Mouse (Mus musculus) MEL (cell line): ENCODE results near the gene Fam57b. TPM values are rescaled to one million over a fixed set of nuclear protein-coding genes. Genes with fewer than 3 reads are reported as not detected.

Experiments
- DNase-seq: peaks from one replicate; pipeline ENCODE4 v3.0.0; 2011; ENCODE audit warnings: low read depth, low spot score
- H3K27ac ChIP-seq: 2 replicates; pipeline ENCODE4 v1.5.1; 2012; ENCODE audit warnings: low read depth, mild to moderate bottlenecking, control low read depth, low read length, moderate library complexity; ENCODE audit not compliant: control insufficient read depth
- H3K27me3 ChIP-seq, 2 experiments: fragments of 150-350 bp in 1 of 2; sonication (generic) in 1 of 2; 2 replicates each; pipeline ENCODE4 v1.6.1; 2012; ENCODE audit warnings: low read length in 2 of 2, mild to moderate bottlenecking in 2 of 2, improper control_type of control experiment in 1 of 2, moderate library complexity in 1 of 2; ENCODE audit not compliant: insufficient read depth in 2 of 2, control insufficient read depth in 1 of 2
- H3K36me3 ChIP-seq, 2 experiments: 2 replicates each; pipeline ENCODE4 v1.6.1; 2012 to 2014; ENCODE audit warnings: low read length in 2 of 2, improper control_type of control experiment in 1 of 2, inconsistent platforms in 1 of 2, mild to moderate bottlenecking in 1 of 2; ENCODE audit not compliant: insufficient read depth in 2 of 2, control insufficient read depth in 1 of 2
- H3K4me1 ChIP-seq, 2 experiments: fragments of 150-350 bp in 1 of 2; sonication (generic) in 1 of 2; 2 replicates each; pipeline ENCODE4 v1.6.1; 2012; ENCODE audit warnings: low read length in 2 of 2, improper control_type of control experiment in 1 of 2, mild to moderate bottlenecking in 1 of 2; ENCODE audit not compliant: insufficient read depth in 2 of 2, control insufficient read depth in 1 of 2
- H3K4me3 ChIP-seq, 2 experiments: fragments of 150-350 bp in 1 of 2; sonication (generic) in 1 of 2; 2 replicates each; pipeline ENCODE4 v1.5.1; 2012; ENCODE audit warnings: low read depth in 2 of 2, low read length in 2 of 2, mild to moderate bottlenecking in 2 of 2, moderate library complexity in 2 of 2, control low read depth in 1 of 2, improper control_type of control experiment in 1 of 2; ENCODE audit not compliant: control insufficient read depth in 1 of 2, insufficient read depth in 1 of 2
- H3K79me2 ChIP-seq: 2 replicates; pipeline ENCODE4 v1.6.1; 2012; ENCODE audit warnings: mild to moderate bottlenecking, low read length, moderate library complexity; ENCODE audit not compliant: control insufficient read depth, poor library complexity, insufficient read depth
- H3K9ac ChIP-seq: 2 replicates; pipeline ENCODE4 v1.6.1; 2012; ENCODE audit warnings: low read depth, mild to moderate bottlenecking, control low read depth, low read length, moderate library complexity; ENCODE audit not compliant: control insufficient read depth, poor library complexity, severe bottlenecking
- H3K9me3 ChIP-seq: fragments of 150-350 bp; sonication (generic); replicated peaks from 2 replicates; pipeline ENCODE4 v1.6.1; 2012; ENCODE audit warnings: mild to moderate bottlenecking, low read length, improper control_type of control experiment, moderate library complexity; ENCODE audit not compliant: insufficient read depth
- BHLHE40 ChIP-seq: IDR thresholded peaks from 2 replicates; pipeline ENCODE4 v1.6.1; 2012; ENCODE audit warnings: low read depth, mild to moderate bottlenecking, inconsistent platforms, low read length, improper control_type of control experiment, borderline replicate concordance
- CHD1 ChIP-seq: IDR thresholded peaks from 2 replicates; pipeline ENCODE4 v1.6.1; 2012; ENCODE audit warnings: low read depth, mild to moderate bottlenecking, inconsistent platforms, low read length, improper control_type of control experiment
- CTCF ChIP-seq, 3 experiments: IDR thresholded peaks in 2 of 3; conservative IDR thresholded peaks in 1 of 3; 2 replicates each; pipeline ENCODE4 v1.5.1; 2011 to 2012; ENCODE audit warnings: low read length in 3 of 3, low read depth in 2 of 3, mild to moderate bottlenecking in 2 of 3, improper control_type of control experiment in 1 of 3, inconsistent platforms in 1 of 3, mixed read lengths in 1 of 3, moderate library complexity in 1 of 3; ENCODE audit not compliant: control insufficient read depth in 1 of 3, insufficient read depth in 1 of 3, poor library complexity in 1 of 3, severe bottlenecking in 1 of 3
- EP300 ChIP-seq, 2 experiments: IDR thresholded peaks; 2 replicates each; pipeline ENCODE4 v1.6.1; 2011; ENCODE audit warnings: improper control_type of control experiment in 2 of 2, low read length in 2 of 2, low read depth in 1 of 2, mild to moderate bottlenecking in 1 of 2
- ETS1 ChIP-seq: IDR thresholded peaks from 2 replicates; pipeline ENCODE4 v1.6.1; 2012; ENCODE audit warnings: low read depth, mild to moderate bottlenecking, inconsistent platforms, low read length, improper control_type of control experiment, moderate library complexity
- GABPA ChIP-seq: IDR thresholded peaks from 2 replicates; pipeline ENCODE4 v1.6.1; 2012; ENCODE audit warnings: low read depth, mild to moderate bottlenecking, inconsistent platforms, low read length, improper control_type of control experiment, moderate library complexity
- GATA1 ChIP-seq: IDR thresholded peaks from 2 replicates; pipeline ENCODE4 v1.6.1; 2011; ENCODE audit warnings: low read depth, low read length, improper control_type of control experiment
- HCFC1 ChIP-seq: IDR thresholded peaks from 2 replicates; pipeline ENCODE4 v1.6.1; 2012; ENCODE audit warnings: low read depth, mild to moderate bottlenecking, inconsistent platforms, low read length, improper control_type of control experiment, moderate library complexity
- JUND ChIP-seq: IDR thresholded peaks from 2 replicates; pipeline ENCODE4 v1.6.1; 2011; ENCODE audit warnings: low read depth, mild to moderate bottlenecking, improper control_type of control experiment, low read length
- KAT2A ChIP-seq: conservative IDR thresholded peaks from 2 replicates; pipeline ENCODE4 v1.6.1; 2012; ENCODE audit warnings: low read depth, low read length, improper control_type of control experiment, inconsistent platforms
- MAFK ChIP-seq: IDR thresholded peaks from 2 replicates; pipeline ENCODE4 v1.6.1; 2011; ENCODE audit warnings: low read depth, mild to moderate bottlenecking, low read length, improper control_type of control experiment, borderline replicate concordance
- MAX ChIP-seq: IDR thresholded peaks from 2 replicates; pipeline ENCODE4 v1.6.1; 2011; ENCODE audit warnings: low read length, improper control_type of control experiment
- MAZ ChIP-seq: IDR thresholded peaks from 2 replicates; pipeline ENCODE4 v1.6.1; 2012; ENCODE audit warnings: low read depth, mild to moderate bottlenecking, inconsistent platforms, low read length, improper control_type of control experiment
- MEF2A ChIP-seq: IDR thresholded peaks from 2 replicates; pipeline ENCODE4 v1.6.1; 2014; ENCODE audit warnings: low read depth, mild to moderate bottlenecking, inconsistent platforms, low read length, improper control_type of control experiment; ENCODE audit not compliant: poor library complexity, insufficient replicate concordance, severe bottlenecking; ENCODE audit errors: extremely low read depth
- MXI1 ChIP-seq: IDR thresholded peaks from 2 replicates; pipeline ENCODE4 v1.6.1; 2011; ENCODE audit warnings: mild to moderate bottlenecking, low read depth, low read length, improper control_type of control experiment
- MYB ChIP-seq: IDR thresholded peaks from 2 replicates; pipeline ENCODE4 v1.6.1; 2011; ENCODE audit warnings: mild to moderate bottlenecking, low read depth, low read length, improper control_type of control experiment
- MYC ChIP-seq: IDR thresholded peaks from 2 replicates; pipeline ENCODE4 v1.6.1; 2011; ENCODE audit warnings: low read depth, mild to moderate bottlenecking, low read length, improper control_type of control experiment, moderate library complexity
- NELFE ChIP-seq: IDR thresholded peaks from 2 replicates; pipeline ENCODE4 v1.6.1; 2011; ENCODE audit warnings: low read depth, low read length, improper control_type of control experiment
- NRF1 ChIP-seq: IDR thresholded peaks from 2 replicates; pipeline ENCODE4 v1.6.1; 2014; ENCODE audit warnings: low read depth, mild to moderate bottlenecking, inconsistent platforms, low read length, improper control_type of control experiment, moderate library complexity; ENCODE audit not compliant: poor library complexity, insufficient read depth, severe bottlenecking
- POLR2AphosphoS2 ChIP-seq: IDR thresholded peaks from 2 replicates; pipeline ENCODE4 v1.6.1; 2011; ENCODE audit warnings: low read length, improper control_type of control experiment
- RAD21 ChIP-seq: IDR thresholded peaks from 2 replicates; pipeline ENCODE4 v1.6.1; 2011; ENCODE audit warnings: mild to moderate bottlenecking, low read depth, low read length, improper control_type of control experiment
- SIN3A ChIP-seq: IDR thresholded peaks from 2 replicates; pipeline ENCODE4 v1.6.1; 2012; ENCODE audit warnings: low read length, improper control_type of control experiment, inconsistent platforms
- SMC3 ChIP-seq: IDR thresholded peaks from 2 replicates; pipeline ENCODE4 v1.6.1; 2011; ENCODE audit warnings: low read depth, low read length, improper control_type of control experiment
- TAL1 ChIP-seq: IDR thresholded peaks from 2 replicates; pipeline ENCODE4 v1.6.1; 2012; ENCODE audit warnings: mild to moderate bottlenecking, inconsistent platforms, low read length, moderate library complexity, mixed read lengths
- TBP ChIP-seq: IDR thresholded peaks from 2 replicates; pipeline ENCODE4 v1.8.0; 2011; ENCODE audit warnings: low read depth, low read length, improper control_type of control experiment
- TCF12 ChIP-seq: IDR thresholded peaks from 2 replicates; pipeline ENCODE4 v1.6.1; 2014; ENCODE audit warnings: low read depth, mild to moderate bottlenecking, inconsistent platforms, low read length, improper control_type of control experiment, moderate library complexity
- UBTF ChIP-seq: IDR thresholded peaks from 2 replicates; pipeline ENCODE4 v1.6.1; 2012; ENCODE audit warnings: low read depth, mild to moderate bottlenecking, inconsistent platforms, low read length, improper control_type of control experiment, moderate library complexity, borderline replicate concordance; ENCODE audit not compliant: insufficient read depth
- USF1 ChIP-seq: IDR thresholded peaks from 2 replicates; pipeline ENCODE4 v1.6.1; 2014; ENCODE audit warnings: low read depth, mild to moderate bottlenecking, inconsistent platforms, low read length, improper control_type of control experiment, moderate library complexity
- USF2 ChIP-seq, 2 experiments: IDR thresholded peaks; 2 replicates each; pipeline ENCODE4 v1.6.1; 2011 to 2012; ENCODE audit warnings: improper control_type of control experiment in 2 of 2, low read length in 2 of 2, borderline replicate concordance in 1 of 2, inconsistent platforms in 1 of 2, low read depth in 1 of 2, mild to moderate bottlenecking in 1 of 2; ENCODE audit not compliant: insufficient read depth in 1 of 2
- ZC3H11A ChIP-seq: IDR thresholded peaks from 2 replicates; pipeline ENCODE4 v1.6.1; 2012; ENCODE audit warnings: low read depth, mild to moderate bottlenecking, inconsistent platforms, low read length, improper control_type of control experiment
- ZMIZ1 ChIP-seq: IDR thresholded peaks from 2 replicates; pipeline ENCODE4 v1.6.1; 2012; ENCODE audit warnings: low read depth, mild to moderate bottlenecking, inconsistent platforms, low read length, improper control_type of control experiment, moderate library complexity
- ZNF384 ChIP-seq: IDR thresholded peaks from 2 replicates; pipeline ENCODE4 v1.6.1; 2012; ENCODE audit warnings: low read depth, mild to moderate bottlenecking, inconsistent platforms, low read length, improper control_type of control experiment
- polyA plus RNA-seq, 2 experiments: library from polyadenylated mRNA; stranded (reverse) in 1 of 2; unstranded in 1 of 2; fragments of >175 nt in 1 of 2; fragments of >200 nt in 1 of 2; gene quantifications; 2 replicates each; pipeline versions ENCODE4 v1.2.1 to v1.2.4; 2012; ENCODE audit warnings: low replicate concordance in 2 of 2, low read depth in 1 of 2; ENCODE audit not compliant: insufficient read length in 2 of 2, insufficient read depth in 1 of 2, missing spikeins in 1 of 2
- total RNA-seq: library from RNA; depleted of rRNA; stranded (reverse); fragments of 300-350 nt; gene quantifications from 2 replicates; pipeline ENCODE4 v1.2.3, GENCODE M21; 2012

Gene Fam57b
- total and polyA plus RNA-seq, 3 experiments, result 0.50 to 1.7 TPM; not detected in 1

DNA sequence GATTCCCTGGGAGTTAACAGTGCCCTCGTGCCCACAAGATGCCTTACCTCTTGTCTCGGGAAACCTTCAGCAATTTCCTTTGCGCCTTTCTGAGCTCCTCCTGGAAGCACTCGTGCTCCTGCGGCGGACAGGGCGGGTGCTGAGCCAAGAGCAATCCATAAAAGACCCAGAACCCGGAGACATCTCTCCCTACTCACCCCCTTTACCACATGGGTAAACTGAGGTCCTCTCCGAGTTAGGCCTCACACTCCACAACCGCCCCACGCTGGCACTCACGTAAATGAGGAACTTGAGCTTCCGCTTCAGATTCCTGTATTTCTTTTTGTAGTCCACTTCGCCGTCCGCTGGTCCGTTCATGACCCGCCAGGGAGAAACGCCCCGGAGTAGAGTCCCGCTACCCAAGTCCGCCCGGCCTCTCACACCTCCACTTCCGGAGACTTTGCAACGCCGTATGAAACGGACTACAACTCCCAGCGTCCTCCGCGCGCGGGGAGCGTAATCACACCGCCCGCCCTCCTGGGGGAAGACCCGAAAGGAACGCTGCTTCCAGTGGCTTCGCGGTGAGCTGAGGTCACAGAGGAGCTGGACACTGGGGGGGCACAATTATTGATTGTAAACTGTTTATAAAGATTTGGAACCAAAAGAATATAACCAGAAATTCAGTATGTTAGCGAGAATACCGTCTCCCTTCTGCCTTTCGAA, 64.1 kb downstream of the Fam57b start, which contains the start of gene Hirip3 (continued):
- TF ChIP-seq NELFE, result peak; percentile 89
- peak; percentile 83 for TF ChIP-seq MYC

DNA sequence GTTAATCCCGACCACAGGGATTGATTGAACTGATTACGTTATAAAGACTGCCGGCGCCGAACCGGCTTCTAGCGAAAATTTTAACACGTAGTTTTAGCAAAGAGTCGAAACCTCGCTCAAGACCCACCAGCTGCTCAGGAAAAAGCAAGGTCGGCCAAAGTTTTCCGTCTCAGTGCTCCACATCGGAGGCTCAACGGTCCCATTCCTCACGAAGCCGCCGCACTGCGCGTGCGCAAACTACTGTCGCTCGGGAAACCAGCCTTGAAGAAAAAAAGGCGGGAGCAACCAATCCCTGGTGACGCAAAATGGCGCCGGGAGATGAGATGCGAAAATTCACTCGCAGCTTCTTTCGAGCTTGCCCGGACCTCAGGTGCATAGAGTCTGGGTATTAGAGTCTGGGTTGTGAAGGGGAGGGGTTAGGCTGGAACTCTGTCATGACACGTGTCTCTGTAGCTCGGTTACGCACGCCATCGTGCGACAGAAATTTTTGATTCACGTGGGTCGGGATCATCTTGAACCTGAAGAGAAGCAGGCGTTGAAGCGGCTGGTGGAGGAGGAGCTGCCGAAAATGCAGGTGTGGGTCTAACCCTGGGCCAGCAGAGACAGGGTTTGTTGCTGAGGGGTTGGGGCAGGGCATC, 64.8 kb downstream of the Fam57b start, which contains the start of gene Ino80e:
Gene Ino80e (minus strand): TSS at position 231 of the 638 bp plus-strand sequence.
- peak; percentile 95 for DNase-seq
- peak within 1 kb of the TSS; percentile 92 for H3K27ac ChIP-seq
- peaks cover 1 to 22% of the 10 kb centered on the region in 2 experiments for H3K36me3 ChIP-seq
- no peaks in the 10 kb centered on the region for H3K27me3 ChIP-seq
- peaks cover 2 to 19% of the 10 kb centered on the region in 2 experiments; a peak in 3 of 4 replicates for H3K4me1 ChIP-seq
- H3K4me3 ChIP-seq, result peak within 1 kb of the TSS; percentile 53 to 83
- peak within 1 kb of the TSS; percentile 89 for H3K9ac ChIP-seq
- H3K9me3 ChIP-seq, result no peaks in the 10 kb centered on the region
- H3K79me2 ChIP-seq, result peaks cover 26% of the 10 kb centered on the region
- TF ChIP-seq CTCF (IDR thresholded peaks at IDR 0.05 in 2 of 3, conservative IDR thresholded peaks at IDR 0.05 in 1 of 3; ENCODE audit: control insufficient read depth in 1 of 3, insufficient read depth in 1 of 3, low read depth in 2 of 3, low read length in 3 of 3, poor library complexity in 1 of 3, severe bottlenecking in 1 of 3) (no peak), USF2 (IDR thresholded peaks at IDR 0.05; ENCODE audit: borderline replicate concordance in 1 of 2, insufficient read depth in 1 of 2, low read depth in 1 of 2, low read length in 2 of 2) (no peak), MYC (peak; percentile 91), ZMIZ1 (0 out of 2 replicates have a peak, but pooled peaks have one; percentile 20), UBTF (no peak), SIN3A (peak; percentile 31; the same call in 1 of the 2 replicates), CHD1 (no peak), ZC3H11A (no peak), BHLHE40 (no peak), TBP (peak; percentile 68; the same call in 1 of the 2 replicates), MAX (peak; percentile 89), USF1 (peak; percentile 44; the same call in 1 of the 2 replicates), JUND (no peak), TAL1 (no peak), NELFE (peak; percentile 39), MYB (no peak), HCFC1 (no peak; the same call in 1 of the 2 replicates), KAT2A (no peak), EP300 (IDR thresholded peaks at IDR 0.05; ENCODE audit: low read depth in 1 of 2, low read length in 2 of 2) (no peak), SMC3 (no peak), MXI1 (peak; percentile 87), ETS1 (no peak), RAD21 (no peak), NRF1 (peak; percentile 87), GABPA (no peak), GATA1 (no peak), ZNF384 (peak; percentile 67), POLR2AphosphoS2 (peak; percentile 60; the same call in 1 of the 2 replicates), MAZ (no peak), MAFK (no peak), MEF2A (no peak), TCF12 (no peak)
